Mouse (Mus musculus) thymus, postnatal 0 days (tissue): ENCODE data around the gene Sox5. TPM values are rescaled to one million over a fixed set of nuclear protein-coding genes. Genes with fewer than 3 reads are reported as not detected.

ENCODE experiments used
- DNase-seq: peaks from one replicate; pipeline ENCODE4 v3.0.0-alpha.2; 2015; ENCODE audit warnings: low spot score
- polyA plus RNA-seq: library from polyadenylated mRNA; unstranded; fragments of >200 nt; fragmentation: Nextera tagmentation; extraction: Ambion mirVana; gene quantifications from 2 replicates; pipeline ENCODE4 v1.2.1, GENCODE M21; 2015

Gene Sox5
- polyA plus RNA-seq, 1 experiment from 2014 or later = 1.2 TPM

GRCm38 (mm10) chr6:144498177-144498576 is 283.6 kb downstream of the Sox5 start:
- peak; percentile 5 for DNase-seq

- DNase-seq = no peak
Observed at GRCm38 (mm10) chr6:144491761-144492415, 289.9 kb downstream of the Sox5 start.

GRCm38 (mm10) chr6:144490896-144491295 is 290.9 kb downstream of the Sox5 start:
- no peak for DNase-seq

GRCm38 (mm10) chr6:144485578-144485977 is 296.2 kb downstream of the Sox5 start:
- DNase-seq = no peak

- no peak for DNase-seq
Observed at GRCm38 (mm10) chr6:144483166-144483565, 298.6 kb downstream of the Sox5 start.

- no peak for DNase-seq
Observed at GRCm38 (mm10) chr6:144480648-144481528, 300.9 kb downstream of the Sox5 start.

GRCm38 (mm10) chr6:144479861-144480260 is 301.9 kb downstream of the Sox5 start:
- no peak for DNase-seq

GRCm38 (mm10) chr6:144477287-144478064 is 304.3 kb downstream of the Sox5 start:
- no peak for DNase-seq

GRCm38 (mm10) chr6:144473437-144473836 is 308.3 kb downstream of the Sox5 start:
- DNase-seq = no peak

GRCm38 (mm10) chr6:144472089-144472900 is 309.5 kb downstream of the Sox5 start:
- DNase-seq = no peak

- DNase-seq = no peak
Observed at GRCm38 (mm10) chr6:144466711-144467110, 315.1 kb downstream of the Sox5 start.

GRCm38 (mm10) chr6:144463691-144464090 is 318.1 kb downstream of the Sox5 start:
- DNase-seq = no peak

GRCm38 (mm10) chr6:144463274-144463673 is 318.5 kb downstream of the Sox5 start:
- DNase-seq = no peak

- DNase-seq = no peak
Observed at GRCm38 (mm10) chr6:144459486-144459885, 322.3 kb downstream of the Sox5 start.

- no peak for DNase-seq
Observed at GRCm38 (mm10) chr6:144457500-144457899, 324.3 kb downstream of the Sox5 start.

GRCm38 (mm10) chr6:144454291-144455276 is 327.2 kb downstream of the Sox5 start:
- DNase-seq = no peak

- no peak for DNase-seq
Observed at GRCm38 (mm10) chr6:144453605-144454004, 328.2 kb downstream of the Sox5 start.

GRCm38 (mm10) chr6:144453147-144453546 is 328.6 kb downstream of the Sox5 start:
- DNase-seq = no peak

GRCm38 (mm10) chr6:144452200-144452977 is 329.4 kb downstream of the Sox5 start:
- DNase-seq = no peak
